Mouse (Mus musculus) testis, adult 2 months (tissue): ENCODE results near the gene Cblb. TPM values are rescaled to one million over a fixed set of nuclear protein-coding genes. Genes with fewer than 3 reads are reported as not detected.

Experiments
- H3K27ac ChIP-seq: fragments of 200-500 bp; 2 replicates; pipeline ENCODE4 v1.5.1; 2012; ENCODE audit warnings: low read depth, low read length; ENCODE audit not compliant: control insufficient read depth, insufficient read depth
- H3K27me3 ChIP-seq: fragments of 200-500 bp; 2 replicates; pipeline ENCODE4 v1.6.1; 2012; ENCODE audit warnings: mild to moderate bottlenecking, low read length, moderate library complexity; ENCODE audit not compliant: control insufficient read depth, insufficient read depth
- H3K36me3 ChIP-seq: fragments of 200-500 bp; 2 replicates; pipeline ENCODE4 v1.6.1; 2012; ENCODE audit warnings: mild to moderate bottlenecking, low read length; ENCODE audit not compliant: control insufficient read depth, insufficient read depth
- H3K4me1 ChIP-seq: fragments of 200-500 bp; 2 replicates; pipeline ENCODE4 v1.6.1; 2012; ENCODE audit warnings: low read length; ENCODE audit not compliant: control insufficient read depth, insufficient read depth
- H3K4me3 ChIP-seq: fragments of 200-500 bp; 2 replicates; pipeline ENCODE4 v1.5.1; 2012; ENCODE audit warnings: low read depth, mild to moderate bottlenecking, low read length, moderate library complexity, mixed read lengths; ENCODE audit not compliant: control insufficient read depth
- CTCF ChIP-seq: fragments of 200-500 bp; IDR thresholded peaks from 2 replicates; pipeline ENCODE4 v1.5.1; 2012; ENCODE audit warnings: low read depth, mild to moderate bottlenecking, inconsistent platforms, low read length, moderate library complexity; ENCODE audit not compliant: control insufficient read depth, insufficient read depth, insufficient replicate concordance
- POLR2A ChIP-seq: fragments of 200-500 bp; IDR thresholded peaks from 2 replicates; pipeline ENCODE4 v1.6.1; 2012; ENCODE audit warnings: low read depth, mild to moderate bottlenecking, inconsistent platforms, low read length, moderate library complexity; ENCODE audit not compliant: control insufficient read depth
- polyA plus RNA-seq: library from polyadenylated mRNA; depleted of rRNA; stranded (reverse); fragments of >200 nt; gene quantifications from 2 replicates; pipeline ENCODE4 v1.2.3, GENCODE M21; 2012

Gene Cblb
- polyA plus RNA-seq, 1 experiment, result 17.3 TPM

GRCm38 (mm10) chr16:52186731-52187130, 155.7 kb downstream of the Cblb start:
- Histone ChIP-seq H3K36me3 (no peaks in the 10 kb centered on the region; the same call in 1 of the 2 replicates), H3K27me3 (no peaks in the 10 kb centered on the region), H3K27ac (no peak overlapping the region), H3K4me1 (no peaks in the 10 kb centered on the region), H3K4me3 (no peak overlapping the region)
- no peak for TF ChIP-seq POLR2A
- TF ChIP-seq CTCF, result no peak

GRCm38 (mm10) chr16:52189103-52189502, 158.1 kb downstream of the Cblb start:
- H3K4me3 ChIP-seq, result no peak overlapping the region
- no peak for TF ChIP-seq POLR2A
- TF ChIP-seq CTCF, result no peak

DNA sequence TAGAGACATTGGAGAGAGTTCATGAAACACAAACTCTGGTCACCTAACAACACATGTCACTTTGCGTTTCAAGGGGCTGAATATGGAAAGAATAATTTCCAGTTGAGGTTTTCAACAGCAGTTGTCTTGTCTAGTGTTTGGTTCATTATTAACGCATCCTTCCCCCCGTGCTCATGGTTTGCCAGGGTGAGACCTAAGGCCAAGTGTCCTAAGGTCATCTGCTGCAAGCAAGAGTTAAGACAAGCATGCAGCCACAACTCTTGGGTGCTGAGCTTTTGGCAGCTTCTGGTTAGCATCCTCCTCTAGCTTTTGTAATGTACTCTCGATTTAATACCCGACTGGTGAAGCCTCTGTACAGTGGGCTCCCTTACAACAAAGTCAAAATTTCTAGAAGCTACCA, 159.7 kb downstream of the Cblb start:
- no peak for TF ChIP-seq CTCF
- TF ChIP-seq POLR2A, result no peak
- H3K4me1 ChIP-seq, result no peaks in the 10 kb centered on the region
- H3K4me3 ChIP-seq, result no peak overlapping the region
- H3K36me3 ChIP-seq, result no peaks in the 10 kb centered on the region; the same call in 1 of the 2 replicates
- H3K27ac ChIP-seq, result no peak overlapping the region
- H3K27me3 ChIP-seq, result no peaks in the 10 kb centered on the region

More at GRCm38 (mm10) chr16:52189103-52189502, 158.1 kb downstream of the Cblb start:
- Histone ChIP-seq H3K36me3 (no peaks in the 10 kb centered on the region; the same call in 1 of the 2 replicates), H3K4me1 (no peaks in the 10 kb centered on the region), H3K27ac (no peak overlapping the region), H3K27me3 (no peaks in the 10 kb centered on the region)

DNA sequence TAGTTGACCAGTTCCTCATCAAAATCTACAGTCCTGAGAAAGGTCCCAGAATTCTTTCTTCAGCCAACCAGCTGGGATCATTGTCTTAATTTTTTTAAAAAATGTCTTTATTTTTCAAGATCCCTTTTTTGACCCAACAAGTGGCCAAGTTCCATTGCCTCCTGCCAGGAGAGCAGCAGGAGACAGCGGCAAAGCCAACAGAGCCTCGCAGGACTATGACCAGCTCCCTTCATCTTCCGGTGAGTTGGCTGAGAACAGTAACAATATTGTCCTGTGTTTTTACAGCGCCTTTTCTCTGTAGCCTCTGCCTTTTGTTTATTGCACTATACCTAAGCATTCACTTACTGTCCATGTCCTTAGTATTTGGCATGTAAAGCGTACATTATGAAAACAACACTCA, 163.0 kb downstream of the Cblb start:
- TF ChIP-seq POLR2A (no peak), CTCF (no peak)
- H3K27me3 ChIP-seq, result no peaks in the 10 kb centered on the region
- no peak overlapping the region for H3K27ac ChIP-seq
- no peak overlapping the region for H3K4me3 ChIP-seq
- no peaks in the 10 kb centered on the region; the same call in 1 of the 2 replicates for H3K36me3 ChIP-seq
- no peaks in the 10 kb centered on the region for H3K4me1 ChIP-seq

DNA sequence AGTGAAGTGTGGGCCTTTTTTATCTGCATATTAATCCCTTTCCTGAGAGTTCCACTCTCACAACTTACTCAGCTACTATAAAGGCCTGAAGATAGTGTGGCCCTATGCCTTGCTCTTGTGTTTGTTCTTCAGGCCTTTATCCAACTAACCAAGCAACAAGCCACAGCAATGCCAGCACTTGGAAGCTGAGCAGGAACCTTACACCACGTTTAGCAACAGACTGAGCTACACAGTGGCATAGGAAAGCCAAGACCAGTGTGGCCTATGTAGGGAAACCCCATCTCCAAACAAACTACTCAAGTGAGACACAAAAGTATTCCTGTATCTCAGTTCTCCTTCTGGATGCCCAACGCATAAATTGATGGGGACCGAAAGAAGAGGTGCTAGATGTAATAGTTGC, 163.8 kb downstream of the Cblb start:
- no peak for TF ChIP-seq POLR2A
- no peak for TF ChIP-seq CTCF
- Histone ChIP-seq H3K4me1 (no peaks in the 10 kb centered on the region), H3K27ac (no peak overlapping the region), H3K36me3 (no peaks in the 10 kb centered on the region; the same call in 1 of the 2 replicates), H3K4me3 (no peak overlapping the region), H3K27me3 (no peaks in the 10 kb centered on the region)

- TF ChIP-seq POLR2A, result no peak
- no peak for TF ChIP-seq CTCF
- H3K36me3 ChIP-seq, result no peaks in the 10 kb centered on the region
- H3K4me3 ChIP-seq, result no peak overlapping the region
Measured at GRCm38 (mm10) chr16:52200107-52200506, 169.1 kb downstream of the Cblb start.

GRCm38 (mm10) chr16:52210844-52211606, 180.0 kb downstream of the Cblb start:
- H3K4me1 ChIP-seq, result no peaks in the 10 kb centered on the region
- TF ChIP-seq CTCF, result no peak
- no peak for TF ChIP-seq POLR2A

More at GRCm38 (mm10) chr16:52200107-52200506, 169.1 kb downstream of the Cblb start:
- H3K27me3 ChIP-seq, result no peaks in the 10 kb centered on the region
- H3K27ac ChIP-seq, result no peak overlapping the region
- no peaks in the 10 kb centered on the region for H3K4me1 ChIP-seq

More at GRCm38 (mm10) chr16:52210844-52211606, 180.0 kb downstream of the Cblb start:
- Histone ChIP-seq H3K27me3 (no peaks in the 10 kb centered on the region), H3K36me3 (no peaks in the 10 kb centered on the region), H3K27ac (no peak overlapping the region), H3K4me3 (no peak overlapping the region)
